21 mouse cellular contexts compared by ENCODE assay signal in the genomic region with DNA sequence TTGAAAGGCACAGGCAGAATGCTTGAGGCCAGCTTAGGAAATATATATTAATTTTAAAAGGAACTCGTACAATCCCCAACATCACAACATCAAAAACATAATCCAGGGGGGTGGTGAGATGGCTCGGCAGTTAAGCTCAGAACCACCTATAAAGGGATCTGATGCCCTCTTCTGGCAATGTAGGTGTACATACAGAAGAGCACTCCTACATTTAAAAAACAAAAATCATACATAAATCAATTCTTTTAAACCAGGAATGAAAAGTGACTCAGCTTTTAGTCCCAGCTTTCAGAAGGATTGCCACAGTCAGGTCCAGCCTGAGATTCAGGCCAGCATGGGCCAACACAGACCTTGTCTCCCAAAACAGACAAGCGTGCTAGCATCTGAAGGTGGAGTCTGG. TPM values are rescaled to one million over a fixed set of nuclear protein-coding genes. Genes with fewer than 3 reads are reported as not detected.
DNase-seq lines count a peak whose midpoint lies in the region; ATAC-seq lines count a peak whose summit lies in the region.
"Had no signal": no experiment of that assay in that cellular context is flagged by ENCODE, and none has a peak within 500 bp of the region (broad histone marks: within the 10 kb centered on the region; RNA-seq: fewer than 3 reads in every experiment).

No protein-coding gene starts in this region.

- no peak for ATAC-seq in megakaryocyte, adult 5-6 weeks (ENCODE audit: poor library complexity, severe bottlenecking)

- H3K27ac ChIP-seq in limb, embryonic 10.5 days = no peak overlapping the region
- H3K27ac ChIP-seq: embryonic facial prominence, embryonic 10.5 days; limb, embryonic 15.5 days; midbrain, embryonic 12.5 days; neural tube, embryonic 13.5 days had no signal

- DNase-seq in embryo, embryonic 11 days = peak; percentile 11
- DNase-seq in embryo, embryonic 10.5 days (ENCODE audit: low spot score) = no peak
- DNase-seq in layer of hippocampus, adult 11-12 months (ENCODE audit: low spot score) = peak; percentile 9
- no peak for DNase-seq in layer of hippocampus, adult 9-11 months
- peak; percentile 66 for DNase-seq in 3T3-L1 (ENCODE audit: low read depth, low spot score)
- peak; percentile 16 for DNase-seq in ZHBTc4 (ENCODE audit: low read depth, low spot score)
- no peak for DNase-seq in limb, embryonic 10.5 days (ENCODE audit: low spot score)
- DNase-seq: adrenal gland, adult 2 months; cerebellum, postnatal 10 days; heart, adult 18-20 months; heart, postnatal 36 days; kidney, postnatal 25 days; thymus, postnatal 36 days had no signal

- no peaks in the 10 kb centered on the region for H3K4me1 ChIP-seq in limb, embryonic 10.5 days
- H3K4me1 ChIP-seq: embryonic facial prominence, embryonic 10.5 days; limb, embryonic 15.5 days; midbrain, embryonic 12.5 days; neural tube, embryonic 13.5 days had no signal

- peaks cover 94% of the 10 kb centered on the region for H3K36me3 ChIP-seq in limb, embryonic 10.5 days

- no peaks in the 10 kb centered on the region for H3K27me3 ChIP-seq in limb, embryonic 10.5 days (ENCODE audit: low read depth, poor library complexity, severe bottlenecking)
- H3K27me3 ChIP-seq: limb, embryonic 15.5 days; midbrain, embryonic 12.5 days; neural tube, embryonic 13.5 days had no signal

- no peak overlapping the region for H3K4me3 ChIP-seq in limb, embryonic 10.5 days
- H3K4me3 ChIP-seq: embryonic facial prominence, embryonic 10.5 days; limb, embryonic 15.5 days; midbrain, embryonic 12.5 days; neural tube, embryonic 13.5 days had no signal

- 87% methylated on average over 3 of the region's 3 CpGs for WGBS in limb, embryonic 10.5 days

- no peaks in the 10 kb centered on the region for H3K9me3 ChIP-seq in limb, embryonic 10.5 days (replicated peaks)
- H3K9me3 ChIP-seq: embryonic facial prominence, embryonic 10.5 days; limb, embryonic 15.5 days; midbrain, embryonic 12.5 days; neural tube, embryonic 13.5 days had no signal

RNA-seq across cellular contexts. Expression of gene Chek1, which starts 10.2 kb away (rescaled TPM):
- total RNA-seq in megakaryocyte, adult 5-6 weeks (2015) = 13.1 and 21.0 TPM in 2 replicates
- total RNA-seq in megakaryocyte, adult 5-6 weeks (2017) = 19.7 and 33.2 TPM in 2 replicates
- polyA plus RNA-seq in limb, embryonic 10.5 days (2016; fragmentation: Nextera tagmentation; extraction: Ambion mirVana) = 55.4 and 64.2 TPM in 2 replicates

RNA-seq across cellular contexts. Expression of gene Acrv1, which starts 23.6 kb away (rescaled TPM):
- not detected in 2 replicates for total RNA-seq in megakaryocyte, adult 5-6 weeks (2015)
- total RNA-seq in megakaryocyte, adult 5-6 weeks (2017) = not detected in 2 replicates
- polyA plus RNA-seq in limb, embryonic 10.5 days (2016; fragmentation: Nextera tagmentation; extraction: Ambion mirVana) = not detected in 2 replicates
- total RNA-seq: adrenal gland, adult 2 months; heart, adult 18-20 months; heart, postnatal 36 days; left cerebral cortex, adult 8-10 months had no signal
- polyA plus RNA-seq: adrenal gland, adult 2 months; embryonic facial prominence, embryonic 10.5 days; limb, embryonic 15.5 days; lung, embryonic 16.5 days; midbrain, embryonic 12.5 days; neural tube, embryonic 13.5 days; stomach, embryonic 16.5 days had no signal

RNA-seq across cellular contexts. Expression of gene Stt3a, which starts 50.9 kb away (rescaled TPM):
- 203 and 208 TPM in 2 replicates for total RNA-seq in megakaryocyte, adult 5-6 weeks (2015)
- 453 and 508 TPM in 2 replicates for total RNA-seq in megakaryocyte, adult 5-6 weeks (2017)
- 169 and 198 TPM in 2 replicates for polyA plus RNA-seq in limb, embryonic 10.5 days (2016; fragmentation: Nextera tagmentation; extraction: Ambion mirVana)

Comparison
In these comparisons a context has a peak if more than half of its experiments do, and no peak if none do; other contexts are left out.
1. DNase-seq: peak in embryo, embryonic 11 days (single experiment), layer of hippocampus, adult 11-12 months (single experiment), 3T3-L1 (single experiment) and ZHBTc4 (single experiment); none in embryo, embryonic 10.5 days (single experiment), layer of hippocampus, adult 9-11 months (single experiment) and limb, embryonic 10.5 days (single experiment).